Mouse (Mus musculus): ENCODE measurements around the gene Olfr139. TPM values are rescaled to one million over a fixed set of nuclear protein-coding genes. Genes with fewer than 3 reads are reported as not detected.

The Olfr139 gene
- total and polyA plus RNA-seq, 3 experiments = not detected

- Histone ChIP-seq H3K79me2 (replicated peaks; ENCODE audit: control insufficient read depth, extremely low read depth, insufficient read depth, poor library complexity, severe bottlenecking) (no peaks in the 10 kb centered on the region), H3K27me3 (replicated peaks) (peaks cover 57% of the 10 kb centered on the region), H3K9ac (ENCODE audit: insufficient read depth, low read depth) (no peak within 1 kb of the TSS), H3K27ac (ENCODE audit: insufficient read depth, low read depth) (no peak within 1 kb of the TSS), H3K4me1 (ENCODE audit: control insufficient read depth in 1 of 2, insufficient read depth in 2 of 2) (no peaks in the 10 kb centered on the region), H3K4me2 (ENCODE audit: insufficient read depth, low read depth, poor library complexity, severe bottlenecking) (no peak within 1 kb of the TSS), H3K4me3 (replicated peaks in 1 of 3; ENCODE audit: low read depth in 2 of 3, low read length in 2 of 3, poor library complexity in 1 of 3) (no peak within 1 kb of the TSS), H3K36me3 (replicated peaks in 1 of 2; ENCODE audit: control insufficient read depth in 1 of 2, insufficient read depth in 1 of 2, low read length in 1 of 2) (no peaks in the 10 kb centered on the region), H3K9me3 (replicated peaks; ENCODE audit: low read length) (peaks cover 3% of the 10 kb centered on the region)
- TF ChIP-seq ZKSCAN1 (IDR thresholded peaks at IDR 0.05; ENCODE audit: borderline replicate concordance, low read depth, low read length) (no peak), ZNF384 (IDR thresholded peaks at IDR 0.05; ENCODE audit: low read depth, low read length) (no peak), CHD1 (IDR thresholded peaks at IDR 0.05; ENCODE audit: low read depth, low read length) (no peak), ETS1 (conservative IDR thresholded peaks at IDR 0.05; ENCODE audit: low read depth, low read length) (no peak), HCFC1 (IDR thresholded peaks at IDR 0.05; ENCODE audit: low read depth, low read length) (no peak), BHLHE40 (IDR thresholded peaks at IDR 0.05; ENCODE audit: low read depth, low read length) (no peak), CTCF (conservative IDR thresholded peaks at IDR 0.05 in 1 of 2, IDR thresholded peaks at IDR 0.05 in 1 of 2; ENCODE audit: low read depth in 2 of 2, low read length in 2 of 2) (no peak), POLR2AphosphoS2 (IDR thresholded peaks at IDR 0.05; ENCODE audit: low read depth, low read length) (no peak)
- in situ Hi-C loops (cut with MboI; ENCODE audit: low pct_ligation_motif_present, low pct_unique_long_range_greater_than_20kb, low sequenced_read_pairs) (no loop called here), dilution Hi-C loops (cut with MboI; ENCODE audit: extremely low pct_ligation_motif_present, extremely low pct_unique_long_range_greater_than_20kb, low sequenced_read_pairs) (no loop called here)
- DNase-seq (ENCODE audit: extremely low read depth) = no peak
These were observed 13.3 kb upstream of the Olfr139 start, which contains the start of gene Zfp616 for GRCm38 (mm10) chr11:74069655-74070054. Gene Zfp616 (plus strand): TSS chr11:74069955.

- in situ Hi-C loops (cut with MboI; ENCODE audit: low pct_ligation_motif_present, low pct_unique_long_range_greater_than_20kb, low sequenced_read_pairs) = loop anchor here (10.0 kb wide), 1 partner anchor 323 kb away; no protein-coding TSS in a partner anchor
- DNase-seq (ENCODE audit: extremely low read depth) = peak; percentile 3
These were observed 5.0 kb downstream of the Olfr139 start for GRCm38 (mm10) chr11:74051347-74051746.

More at GRCm38 (mm10) chr11:74051347-74051746, 5.0 kb downstream of the Olfr139 start:
- no peak overlapping the region for H3K4me3 ChIP-seq (replicated peaks in 1 of 3; ENCODE audit: low read depth in 2 of 3, low read length in 2 of 3, poor library complexity in 1 of 3)
- no peak overlapping the region for H3K4me2 ChIP-seq (ENCODE audit: insufficient read depth, low read depth, poor library complexity, severe bottlenecking)
- TF ChIP-seq SMC3 (IDR thresholded peaks at IDR 0.05; ENCODE audit: low read depth, low read length) (peak; percentile 63), MAFK (IDR thresholded peaks at IDR 0.05; ENCODE audit: insufficient replicate concordance, low read length) (no peak), GABPA (IDR thresholded peaks at IDR 0.05; ENCODE audit: insufficient replicate concordance, low read depth, low read length) (no peak), ZC3H11A (IDR thresholded peaks at IDR 0.05; ENCODE audit: low read depth, low read length) (0 out of 2 replicates have a peak, but pooled peaks have one; percentile 6), RAD21 (IDR thresholded peaks at IDR 0.05; ENCODE audit: low read depth, low read length) (peak; percentile 75), CTCF (conservative IDR thresholded peaks at IDR 0.05 in 1 of 2, IDR thresholded peaks at IDR 0.05 in 1 of 2; ENCODE audit: low read depth in 2 of 2, low read length in 2 of 2) (peak in 1 of 2 experiments; percentile 70; a peak in 2 of 4 replicates)
- dilution Hi-C loops (cut with MboI; ENCODE audit: extremely low pct_ligation_motif_present, extremely low pct_unique_long_range_greater_than_20kb, low sequenced_read_pairs) = no loop called here
- no peak overlapping the region for H3K9ac ChIP-seq (ENCODE audit: insufficient read depth, low read depth)
- peaks cover 75% of the 10 kb centered on the region for H3K27me3 ChIP-seq (replicated peaks)
- no peak overlapping the region for H3K27ac ChIP-seq (ENCODE audit: insufficient read depth, low read depth)
- H3K79me2 ChIP-seq (replicated peaks; ENCODE audit: control insufficient read depth, extremely low read depth, insufficient read depth, poor library complexity, severe bottlenecking) = no peaks in the 10 kb centered on the region
- H3K4me1 ChIP-seq (ENCODE audit: control insufficient read depth in 1 of 2, insufficient read depth in 2 of 2) = no peaks in the 10 kb centered on the region
- no peaks in the 10 kb centered on the region for H3K36me3 ChIP-seq (replicated peaks in 1 of 2; ENCODE audit: control insufficient read depth in 1 of 2, insufficient read depth in 1 of 2, low read length in 1 of 2)
- H3K9me3 ChIP-seq (replicated peaks; ENCODE audit: low read length) = no peaks in the 10 kb centered on the region

Other genes with a start within 250 kb of the Olfr139 start
- not detected in 2 replicates for gene Olfr392, start 239.5 kb downstream of the Olfr139 start, total RNA-seq (2012; rRNA removed)
- not detected in 2 replicates for gene Olfr392, start 239.5 kb downstream of the Olfr139 start, total RNA-seq (2014; rRNA removed)
- gene Olfr392, start 239.5 kb downstream of the Olfr139 start, polyA plus RNA-seq (2012; ENCODE audit: insufficient read length, low read depth) = not detected in 2 replicates
- gene Olfr393, start 205.1 kb downstream of the Olfr139 start, total RNA-seq (2012; rRNA removed) = not detected in 2 replicates
- not detected in 2 replicates for gene Olfr393, start 205.1 kb downstream of the Olfr139 start, total RNA-seq (2014; rRNA removed)
- not detected in 2 replicates for gene Olfr393, start 205.1 kb downstream of the Olfr139 start, polyA plus RNA-seq (2012; ENCODE audit: insufficient read length, low read depth)
- gene Olfr394, start 165.8 kb downstream of the Olfr139 start, total RNA-seq (2012; rRNA removed) = not detected in 2 replicates
- gene Olfr394, start 165.8 kb downstream of the Olfr139 start, total RNA-seq (2014; rRNA removed) = not detected in 2 replicates
- gene Olfr394, start 165.8 kb downstream of the Olfr139 start, polyA plus RNA-seq (2012; ENCODE audit: insufficient read length, low read depth) = not detected in 2 replicates
- gene Olfr395, start 147.3 kb downstream of the Olfr139 start, total RNA-seq (2012; rRNA removed) = not detected in 2 replicates
- not detected in 2 replicates for gene Olfr395, start 147.3 kb downstream of the Olfr139 start, total RNA-seq (2014; rRNA removed)
- gene Olfr395, start 147.3 kb downstream of the Olfr139 start, polyA plus RNA-seq (2012; ENCODE audit: insufficient read length, low read depth) = not detected in 2 replicates
- gene Olfr23, start 119.9 kb downstream of the Olfr139 start, total RNA-seq (2012; rRNA removed) = not detected in 2 replicates
- gene Olfr23, start 119.9 kb downstream of the Olfr139 start, total RNA-seq (2014; rRNA removed) = not detected in 2 replicates
- gene Olfr23, start 119.9 kb downstream of the Olfr139 start, polyA plus RNA-seq (2012; ENCODE audit: insufficient read length, low read depth) = not detected in 2 replicates
- gene Olfr397, start 95.7 kb downstream of the Olfr139 start, total RNA-seq (2012; rRNA removed) = not detected in 2 replicates
- not detected in 2 replicates for gene Olfr397, start 95.7 kb downstream of the Olfr139 start, total RNA-seq (2014; rRNA removed)
- gene Olfr397, start 95.7 kb downstream of the Olfr139 start, polyA plus RNA-seq (2012; ENCODE audit: insufficient read length, low read depth) = not detected in 2 replicates
- gene Olfr398, start 66.1 kb downstream of the Olfr139 start, total RNA-seq (2012; rRNA removed) = not detected in 2 replicates
- not detected in 2 replicates for gene Olfr398, start 66.1 kb downstream of the Olfr139 start, total RNA-seq (2014; rRNA removed)
- not detected in 2 replicates for gene Olfr398, start 66.1 kb downstream of the Olfr139 start, polyA plus RNA-seq (2012; ENCODE audit: insufficient read length, low read depth)
- gene Olfr399, start 64 bp upstream of the Olfr139 start, total RNA-seq (2012; rRNA removed) = not detected in 2 replicates
- gene Olfr399, start 64 bp upstream of the Olfr139 start, total RNA-seq (2014; rRNA removed) = not detected in 2 replicates
- gene Olfr399, start 64 bp upstream of the Olfr139 start, polyA plus RNA-seq (2012; ENCODE audit: insufficient read length, low read depth) = not detected in 2 replicates
- not detected in 2 replicates for gene Zfp616, start 13.4 kb upstream of the Olfr139 start, total RNA-seq (2012; rRNA removed)
- not detected in 2 replicates for gene Zfp616, start 13.4 kb upstream of the Olfr139 start, total RNA-seq (2014; rRNA removed)
- gene Zfp616, start 13.4 kb upstream of the Olfr139 start, polyA plus RNA-seq (2012; ENCODE audit: insufficient read length, low read depth) = not detected in 2 replicates
- not detected in 2 replicates for gene Olfr401, start 57.2 kb upstream of the Olfr139 start, total RNA-seq (2012; rRNA removed)
- not detected in 2 replicates for gene Olfr401, start 57.2 kb upstream of the Olfr139 start, total RNA-seq (2014; rRNA removed)
- gene Olfr401, start 57.2 kb upstream of the Olfr139 start, polyA plus RNA-seq (2012; ENCODE audit: insufficient read length, low read depth) = not detected in 2 replicates
- gene Olfr402, start 97.0 kb upstream of the Olfr139 start, total RNA-seq (2012; rRNA removed) = not detected in 2 replicates
- gene Olfr402, start 97.0 kb upstream of the Olfr139 start, total RNA-seq (2014; rRNA removed) = not detected in 2 replicates
- gene Olfr402, start 97.0 kb upstream of the Olfr139 start, polyA plus RNA-seq (2012; ENCODE audit: insufficient read length, low read depth) = not detected in 2 replicates
- not detected in 2 replicates for gene Olfr403, start 129.7 kb upstream of the Olfr139 start, total RNA-seq (2012; rRNA removed)
- gene Olfr403, start 129.7 kb upstream of the Olfr139 start, total RNA-seq (2014; rRNA removed) = not detected in 2 replicates
- gene Olfr403, start 129.7 kb upstream of the Olfr139 start, polyA plus RNA-seq (2012; ENCODE audit: insufficient read length, low read depth) = not detected in 2 replicates
- gene Olfr43, start 154.8 kb upstream of the Olfr139 start, total RNA-seq (2012; rRNA removed) = not detected in 2 replicates
- not detected in 2 replicates for gene Olfr43, start 154.8 kb upstream of the Olfr139 start, total RNA-seq (2014; rRNA removed)
- not detected in 2 replicates for gene Olfr43, start 154.8 kb upstream of the Olfr139 start, polyA plus RNA-seq (2012; ENCODE audit: insufficient read length, low read depth)
- gene Olfr406, start 203.3 kb upstream of the Olfr139 start, total RNA-seq (2012; rRNA removed) = not detected in 2 replicates
- not detected in 2 replicates for gene Olfr406, start 203.3 kb upstream of the Olfr139 start, total RNA-seq (2014; rRNA removed)
- gene Olfr406, start 203.3 kb upstream of the Olfr139 start, polyA plus RNA-seq (2012; ENCODE audit: insufficient read length, low read depth) = not detected in 2 replicates
- not detected in 2 replicates for gene Olfr59, start 227.2 kb upstream of the Olfr139 start, total RNA-seq (2012; rRNA removed)
- not detected in 2 replicates for gene Olfr59, start 227.2 kb upstream of the Olfr139 start, total RNA-seq (2014; rRNA removed)
- gene Olfr59, start 227.2 kb upstream of the Olfr139 start, polyA plus RNA-seq (2012; ENCODE audit: insufficient read length, low read depth) = not detected in 2 replicates